Mouse (Mus musculus) lung, postnatal 0 days (tissue): ENCODE measurements around the gene Prdm5.

Experiments
- CTCF ChIP-seq: IDR thresholded peaks from 2 replicates; pipeline ENCODE4 v1.5.1; 2016; ENCODE audit warnings: antibody characterized with exemption, mild to moderate bottlenecking
- EP300 ChIP-seq: IDR thresholded peaks from 2 replicates; pipeline ENCODE4 v1.6.1; 2016; ENCODE audit warnings: antibody characterized with exemption, mild to moderate bottlenecking, control low read depth

GRCm38 (mm10) chr6:65862836-65863235 lies 84.0 kb downstream of the Prdm5 start:
- TF ChIP-seq CTCF (no peak), EP300 (no peak)
